Mouse (Mus musculus) forebrain, embryonic 13.5 days (tissue): ENCODE data around the gene Gal3st4. TPM values are rescaled to one million over a fixed set of nuclear protein-coding genes. Genes with fewer than 3 reads are reported as not detected.
"Not testable (repeated sequence)": the region's sequence is repeated elsewhere in the genome, so short reads cannot be mapped to it uniquely, and the experiment has no call there.

Experiments
- ATAC-seq: fragments of 200-750 bp; cut with Nextera tagmentation; 2 replicates; pipeline ENCODE4 v1.8.0; 2017
- H3K27ac ChIP-seq: fragments of 300-500 bp; sonication (generic); 2 replicates; pipeline ENCODE4 v1.5.1; 2015; ENCODE audit warnings: inconsistent platforms, mild to moderate bottlenecking, moderate library complexity
- H3K27me3 ChIP-seq: fragments of 300-500 bp; sonication (generic); 2 replicates; pipeline ENCODE4 v1.6.1; 2015; ENCODE audit warnings: mild to moderate bottlenecking, inconsistent platforms
- H3K36me3 ChIP-seq: fragments of 300-500 bp; sonication (generic); 2 replicates; pipeline ENCODE4 v1.6.1; 2015; ENCODE audit warnings: mild to moderate bottlenecking, inconsistent platforms; ENCODE audit not compliant: poor library complexity, severe bottlenecking
- H3K4me1 ChIP-seq: fragments of 300-500 bp; sonication (generic); 2 replicates; pipeline ENCODE4 v1.6.1; 2015; ENCODE audit warnings: inconsistent platforms
- H3K4me2 ChIP-seq: fragments of 300-500 bp; sonication (generic); 2 replicates; pipeline ENCODE4 v1.6.1; 2015; ENCODE audit warnings: inconsistent platforms, mild to moderate bottlenecking, moderate library complexity
- H3K4me3 ChIP-seq: fragments of 300-500 bp; sonication (generic); 2 replicates; pipeline ENCODE4 v1.5.1; 2015; ENCODE audit warnings: mild to moderate bottlenecking, inconsistent platforms
- H3K9ac ChIP-seq: fragments of 300-500 bp; sonication (generic); 2 replicates; pipeline ENCODE4 v1.6.1; 2015; ENCODE audit warnings: mild to moderate bottlenecking, inconsistent platforms
- H3K9me3 ChIP-seq: fragments of 300-500 bp; sonication (generic); replicated peaks from 2 replicates; pipeline ENCODE4 v1.6.1; 2016; ENCODE audit warnings: inconsistent platforms
- WGBS: fragments of 180-500 bp; shearing (Covaris S2); methylation state at CpG from one replicate; pipeline ENCODE4 v1.1.7; 2015; 5-methylcytosine and 5-hydroxymethylcytosine counted together
- polyA plus RNA-seq: library from polyadenylated mRNA; unstranded; fragments of >200 nt; fragmentation: Nextera tagmentation; extraction: Ambion mirVana; gene quantifications from 2 replicates; pipeline ENCODE4 v1.2.1, GENCODE M21; 2015

Gal3st4 gene
- polyA plus RNA-seq, 1 experiment from 2014 or later: 1.6 TPM

- Histone ChIP-seq H3K4me2 (no peak overlapping the region), H3K9ac (no peak overlapping the region), H3K4me3 (no peak overlapping the region), H3K9me3 (no peaks in the 10 kb centered on the region), H3K36me3 (no peaks in the 10 kb centered on the region), H3K4me1 (no peaks in the 10 kb centered on the region), H3K27me3 (no peaks in the 10 kb centered on the region), H3K27ac (no peak overlapping the region)
- no peak for ATAC-seq
- 89% methylated on average over 2 of the region's 2 CpGs for WGBS
Observed at GRCm38 (mm10) chr5:138233778-138234177, 38.9 kb downstream of the Gal3st4 start.

- Histone ChIP-seq H3K4me2 (no peak overlapping the region), H3K9ac (no peak overlapping the region), H3K4me3 (no peak overlapping the region), H3K4me1 (no peaks in the 10 kb centered on the region), H3K9me3 (no peaks in the 10 kb centered on the region), H3K27ac (no peak overlapping the region), H3K27me3 (no peaks in the 10 kb centered on the region), H3K36me3 (no peaks in the 10 kb centered on the region)
- ATAC-seq: no peak
- 90% methylated on average over 3 of the region's 3 CpGs for WGBS
Observed at GRCm38 (mm10) chr5:138229511-138229910, 43.1 kb downstream of the Gal3st4 start.

GRCm38 (mm10) chr5:138228026-138228425, 44.6 kb downstream of the Gal3st4 start:
- no peaks in the 10 kb centered on the region for H3K36me3 ChIP-seq
- WGBS: 66% methylated on average over 3 of the region's 3 CpGs
- no peaks in the 10 kb centered on the region for H3K9me3 ChIP-seq
- H3K4me3 ChIP-seq: no peak overlapping the region
- H3K27me3 ChIP-seq: no peaks in the 10 kb centered on the region
- no peak overlapping the region for H3K9ac ChIP-seq
- H3K4me1 ChIP-seq: no peaks in the 10 kb centered on the region
- no peak for ATAC-seq
- no peak overlapping the region for H3K4me2 ChIP-seq
- no peak overlapping the region for H3K27ac ChIP-seq

GRCm38 (mm10) chr5:138227367-138227766, 45.3 kb downstream of the Gal3st4 start:
- Histone ChIP-seq H3K27me3 (no peaks in the 10 kb centered on the region), H3K4me1 (no peaks in the 10 kb centered on the region), H3K36me3 (no peaks in the 10 kb centered on the region), H3K9me3 (no peaks in the 10 kb centered on the region), H3K27ac (no peak overlapping the region), H3K9ac (no peak overlapping the region), H3K4me2 (no peak overlapping the region), H3K4me3 (no peak overlapping the region)
- 74% methylated on average over 2 of the region's 2 CpGs for WGBS
- no peak for ATAC-seq

- WGBS: 77% methylated on average over 4 of the region's 4 CpGs
- Histone ChIP-seq H3K4me3 (no peak overlapping the region), H3K9ac (no peak overlapping the region), H3K4me1 (no peaks in the 10 kb centered on the region), H3K4me2 (no peak overlapping the region), H3K27ac (no peak overlapping the region), H3K27me3 (no peaks in the 10 kb centered on the region), H3K9me3 (no peaks in the 10 kb centered on the region), H3K36me3 (no peaks in the 10 kb centered on the region)
- ATAC-seq: no peak
Observed at GRCm38 (mm10) chr5:138226491-138226890, 46.1 kb downstream of the Gal3st4 start.

- 63% methylated on average over 2 of the region's 2 CpGs for WGBS
- H3K4me1 ChIP-seq: no peaks in the 10 kb centered on the region
- ATAC-seq: no peak
- no peaks in the 10 kb centered on the region for H3K36me3 ChIP-seq
- H3K9ac ChIP-seq: no peak within 1 kb of the TSS
- no peak within 1 kb of the TSS for H3K4me2 ChIP-seq
- H3K4me3 ChIP-seq: no peak within 1 kb of the TSS
- no peaks in the 10 kb centered on the region for H3K9me3 ChIP-seq
- H3K27ac ChIP-seq: no peak within 1 kb of the TSS
- no peaks in the 10 kb centered on the region for H3K27me3 ChIP-seq
Observed at GRCm38 (mm10) chr5:138225700-138226099, 46.9 kb downstream of the Gal3st4 start, which contains the start of gene Nxpe5. Gene Nxpe5, plus strand, starts transcription at chr5:138225898.

- Histone ChIP-seq H3K27ac (no peak overlapping the region), H3K27me3 (no peaks in the 10 kb centered on the region), H3K9me3 (no peaks in the 10 kb centered on the region), H3K4me3 (no peak overlapping the region), H3K4me2 (no peak overlapping the region), H3K9ac (no peak overlapping the region), H3K4me1 (no peaks in the 10 kb centered on the region), H3K36me3 (no peaks in the 10 kb centered on the region)
- 63% methylated on average over 3 of the region's 3 CpGs for WGBS
- ATAC-seq: no peak
Observed at GRCm38 (mm10) chr5:138223287-138223686, 49.4 kb downstream of the Gal3st4 start.

GRCm38 (mm10) chr5:138222111-138222510, 50.5 kb downstream of the Gal3st4 start:
- Histone ChIP-seq H3K4me3 (no peak overlapping the region), H3K4me2 (no peak overlapping the region), H3K27me3 (no peaks in the 10 kb centered on the region), H3K9me3 (no peaks in the 10 kb centered on the region), H3K27ac (no peak overlapping the region), H3K36me3 (no peaks in the 10 kb centered on the region), H3K9ac (no peak overlapping the region), H3K4me1 (no peaks in the 10 kb centered on the region)
- 24% methylated on average over 4 of the region's 4 CpGs for WGBS
- no peak for ATAC-seq

GRCm38 (mm10) chr5:138219864-138220263, 52.8 kb downstream of the Gal3st4 start:
- no peak for ATAC-seq

GRCm38 (mm10) chr5:138216632-138217031, 56.0 kb downstream of the Gal3st4 start:
- 96% methylated on average over 13 of the region's 13 CpGs for WGBS
- ATAC-seq, H3K4me1 ChIP-seq: not testable (repeated sequence)

More at GRCm38 (mm10) chr5:138219864-138220263, 52.8 kb downstream of the Gal3st4 start:
- Histone ChIP-seq H3K27me3 (no peaks in the 10 kb centered on the region), H3K4me3 (no peak overlapping the region), H3K36me3 (no peaks in the 10 kb centered on the region), H3K9ac (no peak overlapping the region), H3K27ac (no peak overlapping the region), H3K4me1 (no peaks in the 10 kb centered on the region), H3K9me3 (peaks cover 22% of the 10 kb centered on the region), H3K4me2 (no peak overlapping the region)
- 80% methylated on average over 2 of the region's 2 CpGs for WGBS

More at GRCm38 (mm10) chr5:138216632-138217031, 56.0 kb downstream of the Gal3st4 start:
- not testable (repeated sequence) for H3K36me3 ChIP-seq, H3K4me2 ChIP-seq, H3K4me3 ChIP-seq, H3K27ac ChIP-seq, H3K27me3 ChIP-seq, H3K9ac ChIP-seq
- H3K9me3 ChIP-seq: peaks cover 25% of the 10 kb centered on the region

Other genes with a start within 250 kb of the Gal3st4 start
- gene Smok3c, start 219.6 kb downstream of the Gal3st4 start, polyA plus RNA-seq: not detected in 2 replicates
- 24.7 and 27.5 TPM in 2 replicates for gene Zkscan1, start 187.8 kb downstream of the Gal3st4 start, polyA plus RNA-seq
- 111 and 123 TPM in 2 replicates for gene Zscan21, start 155.9 kb downstream of the Gal3st4 start, polyA plus RNA-seq
- gene Zfp113, start 117.1 kb downstream of the Gal3st4 start, polyA plus RNA-seq: 46.1 and 49.5 TPM in 2 replicates
- 308 and 315 TPM in 2 replicates for gene Cops6, start 111.8 kb downstream of the Gal3st4 start, polyA plus RNA-seq
- 29.2 and 29.7 TPM in 2 replicates for gene Ap4m1, start 100.8 kb downstream of the Gal3st4 start, polyA plus RNA-seq
- 258 and 276 TPM in 2 replicates for gene Mcm7, start 100.4 kb downstream of the Gal3st4 start, polyA plus RNA-seq
- 115 and 121 TPM in 2 replicates for gene Taf6, start 85.4 kb downstream of the Gal3st4 start, polyA plus RNA-seq
- gene Cnpy4, start 85.4 kb downstream of the Gal3st4 start, polyA plus RNA-seq: 48.1 and 48.2 TPM in 2 replicates
- 10.8 and 12.2 TPM in 2 replicates for gene Mblac1, start 78.5 kb downstream of the Gal3st4 start, polyA plus RNA-seq
- gene Nxpe5, start 46.9 kb downstream of the Gal3st4 start, polyA plus RNA-seq: not detected in 2 replicates
- 67.4 TPM in 2 replicates for gene Lamtor4, start 17.4 kb downstream of the Gal3st4 start, polyA plus RNA-seq
- 9.1 and 10.0 TPM in 2 replicates for gene BC037034, start 8.8 kb downstream of the Gal3st4 start, polyA plus RNA-seq
- gene Gm43720, start 7.1 kb upstream of the Gal3st4 start, polyA plus RNA-seq: 0.09 and 0.18 TPM in 2 replicates
- gene Gpc2, start 7.2 kb upstream of the Gal3st4 start, polyA plus RNA-seq: 137 and 160 TPM in 2 replicates
- gene Stag3, start 7.4 kb upstream of the Gal3st4 start, polyA plus RNA-seq: 2.4 and 2.9 TPM in 2 replicates
- gene Pvrig, start 69.1 kb upstream of the Gal3st4 start, polyA plus RNA-seq: not detected in 2 replicates
- gene Zfp157, start 168.6 kb upstream of the Gal3st4 start, polyA plus RNA-seq: 69.2 and 74.6 TPM in 2 replicates